Mouse (Mus musculus): ENCODE data around the gene Gm16181. TPM values are rescaled to one million over a fixed set of nuclear protein-coding genes. Genes with fewer than 3 reads are reported as not detected.

Gm16181 gene
- total and polyA plus RNA-seq, 2 experiments from 2014 or later, result 0.40 TPM; not detected in 1

DNA sequence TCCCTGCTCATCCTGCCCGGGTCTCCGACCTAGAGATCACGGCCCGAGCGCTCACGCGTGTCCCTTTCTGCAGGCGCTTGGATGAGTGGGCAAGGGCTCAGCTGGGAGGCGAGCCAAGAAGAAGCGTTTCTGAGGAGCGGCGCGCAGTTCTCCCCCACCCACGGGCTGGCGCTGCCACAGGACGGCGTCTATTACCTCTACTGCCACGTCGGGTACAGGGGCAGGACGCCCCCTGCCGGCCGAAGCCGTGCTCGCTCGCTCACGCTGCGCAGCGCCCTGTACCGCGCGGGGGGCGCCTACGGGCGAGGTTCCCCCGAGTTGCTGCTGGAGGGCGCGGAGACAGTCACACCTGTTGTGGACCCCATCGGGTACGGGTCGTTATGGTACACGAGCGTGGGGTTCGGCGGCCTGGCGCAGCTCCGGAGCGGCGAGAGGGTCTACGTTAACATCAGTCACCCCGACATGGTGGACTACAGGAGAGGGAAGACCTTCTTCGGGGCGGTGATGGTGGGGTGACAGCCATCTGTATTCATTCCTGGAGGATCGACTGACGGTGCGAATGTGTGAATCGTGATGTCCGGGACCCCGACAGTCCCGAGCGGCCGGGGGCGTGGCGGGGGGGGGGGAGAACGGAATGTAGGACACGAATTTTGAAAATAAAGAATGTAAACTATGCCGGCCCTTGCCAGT, 24.9 kb upstream of the Gm16181 start:
- WGBS, result 1% methylated on average over 66 of the region's 66 CpGs
- peaks cover 8% of the 10 kb centered on the region; the same call in 1 of the 2 replicates for H3K27me3 ChIP-seq (ENCODE audit: insufficient read depth, low read length)

DNA sequence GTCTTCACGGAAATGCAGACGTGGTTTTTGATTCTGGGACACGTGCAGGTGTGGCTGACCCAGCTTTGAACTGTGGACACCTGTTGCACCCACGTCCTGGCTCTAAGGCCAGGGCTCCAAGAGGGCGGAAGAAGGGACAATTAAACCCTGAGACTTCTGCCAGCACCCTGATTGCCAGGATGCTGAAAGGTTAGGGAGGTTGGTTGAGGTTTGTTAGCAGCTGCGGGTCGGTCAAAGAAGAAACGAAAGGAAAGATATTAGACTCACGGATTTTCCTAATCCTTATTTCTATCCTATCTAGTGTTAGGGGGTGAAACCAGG, 24.4 kb upstream of the Gm16181 start:
- H3K4me2 ChIP-seq (ENCODE audit: low read depth, low read length), result peak overlapping the region; percentile 69
- H3K27ac ChIP-seq, result no peak overlapping the region
- 37% methylated on average over 9 of the region's 9 CpGs for WGBS
- ATAC-seq, result no peak
- DNase-seq (ENCODE audit: low spot score), result no peak
- H3K9ac ChIP-seq (replicated peaks; ENCODE audit: low read length), result no peak overlapping the region
- H3K4me1 ChIP-seq (ENCODE audit: insufficient read depth, low read length), result no peaks in the 10 kb centered on the region
- TF ChIP-seq CTCF (IDR thresholded peaks at IDR 0.05; ENCODE audit: low read depth), result no peak
- H3K27me3 ChIP-seq (ENCODE audit: insufficient read depth, low read length), result peaks cover 9% of the 10 kb centered on the region; the same call in 1 of the 2 replicates
- H3K9me3 ChIP-seq (ENCODE audit: low read length), result no peaks in the 10 kb centered on the region
- H3K36me3 ChIP-seq (ENCODE audit: insufficient read depth, low read length), result no peaks in the 10 kb centered on the region
- peak overlapping the region; percentile 42 for H3K4me3 ChIP-seq (ENCODE audit: low read length)

More for the DNA sequence above, 24.9 kb upstream of the Gm16181 start:
- peak overlapping the region; percentile 69 for H3K4me2 ChIP-seq (ENCODE audit: low read depth, low read length)
- no peak overlapping the region for H3K27ac ChIP-seq
- H3K36me3 ChIP-seq (ENCODE audit: insufficient read depth, low read length), result no peaks in the 10 kb centered on the region
- H3K4me1 ChIP-seq (ENCODE audit: insufficient read depth, low read length), result no peaks in the 10 kb centered on the region
- TF ChIP-seq CTCF (IDR thresholded peaks at IDR 0.05; ENCODE audit: low read depth), result peak; percentile 75
- ATAC-seq (peak; percentile 92), DNase-seq (ENCODE audit: low spot score) (peak; percentile 85)
- no peaks in the 10 kb centered on the region for H3K9me3 ChIP-seq (ENCODE audit: low read length)
- H3K9ac ChIP-seq (replicated peaks; ENCODE audit: low read length), result peak overlapping the region; percentile 22
- H3K4me3 ChIP-seq (ENCODE audit: low read length), result peak overlapping the region; percentile 42

DNA sequence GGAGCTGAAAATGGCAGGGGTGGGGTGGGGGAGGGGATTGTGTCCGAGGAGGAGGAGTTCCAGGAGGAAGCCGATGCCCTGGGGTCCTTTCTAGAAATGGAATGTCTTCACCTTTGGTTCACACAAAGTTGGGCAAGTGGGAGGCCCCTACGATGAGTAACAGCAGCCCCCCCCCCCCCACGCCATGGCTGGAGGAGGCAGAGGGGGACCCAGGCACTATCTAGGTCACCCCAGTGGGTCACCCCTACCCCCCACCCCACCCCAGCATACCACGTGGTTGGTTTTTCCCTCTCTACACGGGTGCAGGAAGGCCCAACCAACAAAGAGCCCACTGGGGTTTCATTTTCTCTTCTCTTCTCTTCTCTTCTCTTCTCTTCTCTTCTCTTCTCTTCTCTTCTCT, 23.5 kb upstream of the Gm16181 start:
- no peak for ATAC-seq
- H3K9ac ChIP-seq (replicated peaks; ENCODE audit: low read length), result no peak overlapping the region
- no peak for TF ChIP-seq CTCF (IDR thresholded peaks at IDR 0.05; ENCODE audit: low read depth)
- H3K27me3 ChIP-seq (ENCODE audit: insufficient read depth, low read length), result peaks cover 11% of the 10 kb centered on the region
- H3K4me3 ChIP-seq (ENCODE audit: low read length), result no peak overlapping the region
- no peak overlapping the region for H3K27ac ChIP-seq
- H3K4me2 ChIP-seq (ENCODE audit: low read depth, low read length), result no peak overlapping the region
- H3K9me3 ChIP-seq (ENCODE audit: low read length), result no peaks in the 10 kb centered on the region
- WGBS, result 37% methylated on average over 6 of the region's 6 CpGs
- DNase-seq (ENCODE audit: low spot score), result no peak
- H3K4me1 ChIP-seq (ENCODE audit: insufficient read depth, low read length), result no peaks in the 10 kb centered on the region
- H3K36me3 ChIP-seq (ENCODE audit: insufficient read depth, low read length), result no peaks in the 10 kb centered on the region

DNA sequence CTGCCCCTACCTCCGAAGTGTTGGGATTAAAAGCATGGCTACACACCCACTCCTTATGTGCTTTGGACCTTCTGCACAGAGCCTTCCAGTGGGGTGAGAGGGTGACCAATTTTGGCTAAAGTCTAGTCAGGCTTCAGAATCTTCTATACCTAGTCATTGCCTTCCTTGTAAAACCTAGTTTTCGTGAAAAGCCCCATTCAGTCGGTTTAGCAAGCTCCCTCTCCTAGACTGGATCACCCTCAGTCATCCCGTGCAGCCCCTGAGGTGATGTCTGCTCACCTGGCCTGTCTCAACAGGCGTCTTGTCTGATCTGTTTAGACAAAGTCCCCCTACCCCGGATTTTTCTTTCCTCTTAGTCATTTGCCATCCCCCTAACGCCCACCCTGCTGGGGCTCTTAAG, 22.6 kb upstream of the Gm16181 start:
- Histone ChIP-seq H3K9ac (replicated peaks; ENCODE audit: low read length) (no peak overlapping the region), H3K27me3 (ENCODE audit: insufficient read depth, low read length) (peaks cover 11% of the 10 kb centered on the region), H3K27ac (no peak overlapping the region), H3K4me2 (ENCODE audit: low read depth, low read length) (no peak overlapping the region), H3K36me3 (ENCODE audit: insufficient read depth, low read length) (no peaks in the 10 kb centered on the region), H3K9me3 (ENCODE audit: low read length) (no peaks in the 10 kb centered on the region), H3K4me1 (ENCODE audit: insufficient read depth, low read length) (no peaks in the 10 kb centered on the region), H3K4me3 (ENCODE audit: low read length) (no peak overlapping the region)
- no peak for TF ChIP-seq CTCF (IDR thresholded peaks at IDR 0.05; ENCODE audit: low read depth)
- 75% methylated on average over 7 of the region's 7 CpGs for WGBS
- ATAC-seq, result no peak
- DNase-seq (ENCODE audit: low spot score), result no peak

DNA sequence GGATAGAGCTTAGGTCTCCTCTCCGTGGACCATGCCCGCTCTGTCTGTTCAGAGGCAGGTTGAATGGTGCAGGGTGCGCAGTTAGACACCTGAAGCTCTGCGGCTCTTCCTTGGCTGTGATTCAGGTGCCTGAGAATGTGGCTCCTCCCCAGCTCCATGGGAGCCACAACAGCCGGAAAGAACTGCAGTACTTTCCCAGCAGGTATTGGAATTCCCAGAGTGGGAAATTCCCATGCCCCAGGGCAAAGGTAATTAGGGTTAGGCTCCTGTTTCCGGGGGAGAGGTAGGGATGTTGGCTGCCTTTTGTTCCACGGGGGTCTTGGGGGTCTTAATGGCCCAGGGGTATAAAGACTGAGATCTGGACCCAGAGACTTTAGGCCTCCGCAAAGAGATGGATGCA, 21.7 kb upstream of the Gm16181 start:
- H3K36me3 ChIP-seq (ENCODE audit: insufficient read depth, low read length), result no peaks in the 10 kb centered on the region
- no peak overlapping the region for H3K9ac ChIP-seq (replicated peaks; ENCODE audit: low read length)
- TF ChIP-seq CTCF (IDR thresholded peaks at IDR 0.05; ENCODE audit: low read depth), result no peak
- no peaks in the 10 kb centered on the region for H3K4me1 ChIP-seq (ENCODE audit: insufficient read depth, low read length)
- 38% methylated on average over 8 of the region's 8 CpGs for WGBS
- H3K4me3 ChIP-seq (ENCODE audit: low read length), result no peak overlapping the region
- no peak for DNase-seq (ENCODE audit: low spot score)
- H3K27me3 ChIP-seq (ENCODE audit: insufficient read depth, low read length), result peaks cover 13% of the 10 kb centered on the region
- no peaks in the 10 kb centered on the region for H3K9me3 ChIP-seq (ENCODE audit: low read length)
- no peak overlapping the region for H3K4me2 ChIP-seq (ENCODE audit: low read depth, low read length)
- ATAC-seq, result no peak
- H3K27ac ChIP-seq, result no peak overlapping the region

DNA sequence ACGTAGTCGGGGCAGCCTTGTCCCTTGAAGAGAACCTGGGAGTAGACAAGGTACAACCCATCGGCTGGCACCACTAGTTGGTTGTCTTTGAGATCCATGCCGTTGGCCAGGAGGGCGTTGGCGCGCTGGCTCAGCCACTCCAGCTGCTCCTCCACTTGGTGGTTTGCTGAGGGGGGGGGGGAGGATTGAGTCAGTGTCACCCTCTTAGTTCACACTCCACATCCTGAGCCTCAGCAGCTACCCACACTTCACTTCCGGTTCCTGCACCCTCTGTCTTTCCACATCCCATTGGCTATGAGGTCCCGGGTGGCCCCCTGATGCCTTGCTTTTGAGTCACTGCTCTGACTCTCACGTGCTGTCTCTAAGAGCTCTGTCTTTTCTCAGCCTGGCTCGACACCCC, 20.2 kb upstream of the Gm16181 start:
- Histone ChIP-seq H3K9me3 (ENCODE audit: low read length) (no peaks in the 10 kb centered on the region), H3K9ac (replicated peaks; ENCODE audit: low read length) (no peak overlapping the region), H3K4me3 (ENCODE audit: low read length) (no peak overlapping the region), H3K4me1 (ENCODE audit: insufficient read depth, low read length) (no peaks in the 10 kb centered on the region), H3K27ac (no peak overlapping the region), H3K27me3 (ENCODE audit: insufficient read depth, low read length) (peaks cover 16% of the 10 kb centered on the region), H3K36me3 (ENCODE audit: insufficient read depth, low read length) (no peaks in the 10 kb centered on the region), H3K4me2 (ENCODE audit: low read depth, low read length) (no peak overlapping the region)
- DNase-seq (ENCODE audit: low spot score), result no peak
- no peak for ATAC-seq
- WGBS, result 86% methylated on average over 11 of the region's 11 CpGs
- TF ChIP-seq CTCF (IDR thresholded peaks at IDR 0.05; ENCODE audit: low read depth), result no peak

DNA sequence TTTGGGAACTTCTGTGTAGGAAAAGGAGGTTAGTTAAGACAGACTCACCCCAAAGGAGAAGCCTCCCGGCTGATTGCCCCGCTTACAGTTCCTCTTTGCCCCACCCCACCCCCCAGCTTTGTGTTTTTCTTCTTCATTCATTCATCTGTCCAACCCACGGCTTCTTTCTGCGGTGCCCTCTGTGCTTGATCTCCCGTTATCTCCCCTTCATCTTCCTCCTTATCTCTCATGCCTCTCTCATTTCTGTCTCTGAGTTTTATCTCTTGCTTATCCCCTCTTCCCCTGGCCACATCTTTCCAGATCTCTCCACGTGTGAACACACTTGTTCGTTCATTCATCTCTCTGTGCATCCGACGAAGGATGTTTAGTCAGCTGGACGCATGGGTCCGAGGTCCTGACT, 19.5 kb upstream of the Gm16181 start:
- H3K9me3 ChIP-seq (ENCODE audit: low read length), result no peaks in the 10 kb centered on the region
- H3K4me2 ChIP-seq (ENCODE audit: low read depth, low read length), result no peak overlapping the region
- 74% methylated on average over 11 of the region's 11 CpGs for WGBS

More for the DNA sequence above, 19.5 kb upstream of the Gm16181 start:
- H3K9ac ChIP-seq (replicated peaks; ENCODE audit: low read length), result no peak overlapping the region
- ATAC-seq (no peak), DNase-seq (ENCODE audit: low spot score) (no peak)
- no peak overlapping the region for H3K4me3 ChIP-seq (ENCODE audit: low read length)
- H3K4me1 ChIP-seq (ENCODE audit: insufficient read depth, low read length), result no peaks in the 10 kb centered on the region
- peaks cover 12% of the 10 kb centered on the region for H3K27me3 ChIP-seq (ENCODE audit: insufficient read depth, low read length)
- TF ChIP-seq CTCF (IDR thresholded peaks at IDR 0.05; ENCODE audit: low read depth), result no peak
- no peaks in the 10 kb centered on the region for H3K36me3 ChIP-seq (ENCODE audit: insufficient read depth, low read length)
- H3K27ac ChIP-seq, result no peak overlapping the region
